Mouse (Mus musculus) embryonic facial prominence, embryonic 15.5 days (tissue): Measurements from ENCODE around the gene Tnrc6b. TPM values are rescaled to one million over a fixed set of nuclear protein-coding genes. Genes with fewer than 3 reads are reported as not detected.
"Not testable (repeated sequence)": the region's sequence is repeated elsewhere in the genome, so short reads cannot be mapped to it uniquely, and the experiment has no call there.

ENCODE experiments used
- ATAC-seq: fragments of 200-750 bp; cut with Nextera tagmentation; 2 replicates; pipeline ENCODE4 v1.8.0; 2017; ENCODE audit warnings: low read depth, moderate TSS enrichment; ENCODE audit not compliant: insufficient number of reproducible peaks, low FRiP score, low TSS enrichment
- H3K27ac ChIP-seq: fragments of 300-500 bp; sonication (generic); replicated peaks from 2 replicates; pipeline ENCODE4 v1.5.1; 2015; ENCODE audit warnings: mild to moderate bottlenecking, inconsistent platforms
- H3K27me3 ChIP-seq: fragments of 300-500 bp; sonication (generic); 2 replicates; pipeline ENCODE4 v1.6.1; 2015; ENCODE audit warnings: inconsistent platforms
- H3K36me3 ChIP-seq: fragments of 300-500 bp; sonication (generic); 2 replicates; pipeline ENCODE4 v1.6.1; 2015; ENCODE audit warnings: mild to moderate bottlenecking, inconsistent platforms
- H3K4me1 ChIP-seq: fragments of 300-500 bp; sonication (generic); 2 replicates; pipeline ENCODE4 v1.6.1; 2015; ENCODE audit warnings: inconsistent platforms
- H3K4me2 ChIP-seq: fragments of 300-500 bp; sonication (generic); replicated peaks from 2 replicates; pipeline ENCODE4 v1.6.1; 2015; ENCODE audit warnings: mild to moderate bottlenecking, inconsistent platforms
- H3K4me3 ChIP-seq: fragments of 300-500 bp; sonication (generic); replicated peaks from 2 replicates; pipeline ENCODE4 v1.5.1; 2015; ENCODE audit warnings: mild to moderate bottlenecking, inconsistent platforms
- H3K9ac ChIP-seq: fragments of 300-500 bp; sonication (generic); 2 replicates; pipeline ENCODE4 v1.6.1; 2015; ENCODE audit warnings: inconsistent platforms
- H3K9me3 ChIP-seq: fragments of 300-500 bp; sonication (generic); replicated peaks from 2 replicates; pipeline ENCODE4 v1.6.1; 2016; ENCODE audit warnings: inconsistent platforms
- WGBS: fragments of 180-500 bp; shearing (Covaris S2); methylation state at CpG from one replicate; pipeline ENCODE4 v1.1.7; 2015; 5-methylcytosine and 5-hydroxymethylcytosine counted together
- polyA plus RNA-seq: library from polyadenylated mRNA; unstranded; fragments of >200 nt; fragmentation: Nextera tagmentation; extraction: Ambion mirVana; gene quantifications from 2 replicates; pipeline ENCODE4 v1.2.1, GENCODE M21; 2015

Tnrc6b gene
- polyA plus RNA-seq, 1 experiment from 2014 or later, result 23.9 TPM

DNA sequence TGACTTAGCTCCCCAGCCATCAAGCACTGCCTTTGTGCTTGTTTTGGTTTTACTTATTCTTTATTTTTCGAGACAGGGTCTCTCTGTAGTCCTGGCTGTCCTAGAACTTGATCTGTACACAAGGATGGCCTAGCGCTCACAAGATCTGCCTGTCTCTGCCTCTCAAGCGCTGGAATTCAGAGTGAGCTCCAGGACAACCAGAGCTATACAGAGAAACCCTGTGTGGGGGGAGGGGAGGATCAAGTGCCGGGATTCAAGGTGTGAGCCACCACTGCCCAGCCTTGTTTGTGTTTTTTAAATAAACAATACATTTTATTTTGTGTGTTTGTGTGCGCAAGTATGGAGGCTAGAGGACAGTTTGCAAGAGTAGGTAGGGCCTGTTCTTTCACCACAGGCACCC lies 141.0 kb downstream of the Tnrc6b start:
- WGBS, result 96% methylated on average over 5 of the region's 5 CpGs
- Histone ChIP-seq H3K27ac (no peak overlapping the region), H3K9me3 (no peaks in the 10 kb centered on the region), H3K4me3 (no peak overlapping the region), H3K9ac (no peak overlapping the region), H3K4me1 (peaks cover 17% of the 10 kb centered on the region; the same call in 1 of the 2 replicates), H3K36me3 (no peaks in the 10 kb centered on the region), H3K4me2 (no peak overlapping the region), H3K27me3 (no peaks in the 10 kb centered on the region)
- no peak for ATAC-seq

DNA sequence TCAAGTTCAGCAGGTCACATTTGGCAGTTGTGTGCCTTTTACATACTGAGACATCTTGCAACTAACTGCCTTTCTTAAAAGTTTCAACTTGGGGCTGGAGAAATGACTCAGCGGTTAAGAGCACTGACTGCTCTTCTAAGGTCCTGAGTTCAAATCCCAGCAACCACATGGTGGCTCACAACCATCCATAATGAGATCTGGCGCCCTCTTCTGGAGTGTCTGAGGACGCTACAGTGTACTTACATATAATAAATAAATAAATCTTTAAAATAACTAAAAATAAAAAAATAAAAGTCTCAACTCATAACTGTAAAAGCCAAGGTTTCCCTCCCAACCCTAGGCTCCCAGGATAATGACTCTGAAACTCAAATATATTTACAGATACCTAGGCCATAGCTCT lies 141.4 kb downstream of the Tnrc6b start:
- not testable (repeated sequence) for H3K9me3 ChIP-seq, ATAC-seq, H3K27me3 ChIP-seq, H3K4me3 ChIP-seq, H3K36me3 ChIP-seq, H3K9ac ChIP-seq, H3K27ac ChIP-seq, H3K4me2 ChIP-seq
- peaks cover 14% of the 10 kb centered on the region; the same call in 1 of the 2 replicates for H3K4me1 ChIP-seq
- WGBS, result 89% methylated on average over 3 of the region's 3 CpGs

DNA sequence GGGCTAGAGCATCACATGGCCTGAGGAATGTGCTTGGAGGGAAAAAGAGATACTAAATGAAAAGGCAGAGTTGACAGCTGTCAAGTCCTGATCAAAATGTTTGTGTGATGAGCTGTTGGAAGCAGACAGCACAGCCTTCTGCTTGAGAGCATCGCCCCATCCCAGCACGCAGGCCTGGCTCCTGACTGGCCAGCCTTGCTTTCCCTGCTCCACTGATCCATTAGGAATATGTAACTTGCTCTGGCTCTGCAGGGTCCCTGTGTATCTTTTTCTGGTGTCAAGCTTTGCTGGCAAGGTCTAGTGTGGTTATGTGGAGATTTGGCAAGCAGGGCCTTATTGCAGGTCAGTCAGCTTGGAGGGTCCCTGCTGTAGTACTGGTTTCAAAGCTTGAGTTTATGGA lies 148.3 kb downstream of the Tnrc6b start:
- ATAC-seq, result no peak
- Histone ChIP-seq H3K4me1 (0 out of 2 replicates have a peak, but pooled peaks cover 5% of the 10 kb centered on the region), H3K27me3 (no peaks in the 10 kb centered on the region), H3K9ac (no peak overlapping the region), H3K4me2 (no peak overlapping the region), H3K9me3 (no peaks in the 10 kb centered on the region), H3K36me3 (no peaks in the 10 kb centered on the region), H3K27ac (no peak overlapping the region), H3K4me3 (no peak overlapping the region)
- WGBS, result 67% methylated on average over 2 of the region's 2 CpGs

DNA sequence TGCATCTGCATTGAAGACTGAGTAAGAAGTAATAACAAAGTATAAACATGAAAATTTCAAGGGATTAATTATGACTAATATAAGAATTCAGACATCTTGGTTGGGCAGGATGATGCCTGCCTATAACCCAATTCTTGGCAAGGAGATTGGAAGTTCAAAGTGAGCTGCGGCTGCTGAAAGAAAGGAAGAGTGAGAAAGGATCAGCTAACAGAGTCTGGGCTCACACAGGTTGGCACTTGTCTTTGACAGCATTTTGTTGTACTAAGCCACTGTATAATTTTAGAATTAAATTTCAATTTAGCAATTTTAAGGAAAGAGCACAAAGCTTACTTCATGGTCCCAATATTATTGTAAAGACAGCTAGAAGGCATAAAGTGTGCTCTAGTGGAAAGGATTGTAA lies 150.2 kb downstream of the Tnrc6b start:
- H3K4me1 ChIP-seq, result 0 out of 2 replicates have a peak, but pooled peaks cover 5% of the 10 kb centered on the region
- H3K9me3 ChIP-seq, result no peaks in the 10 kb centered on the region
- ATAC-seq, result no peak
- H3K27ac ChIP-seq, result no peak overlapping the region
- no peaks in the 10 kb centered on the region for H3K27me3 ChIP-seq
- no peak overlapping the region for H3K4me3 ChIP-seq
- no peak overlapping the region for H3K9ac ChIP-seq
- 0 out of 2 replicates have a peak, but pooled peaks cover 2% of the 10 kb centered on the region for H3K36me3 ChIP-seq
- WGBS, result 67% methylated on average over 1 of the region's 1 CpGs
- H3K4me2 ChIP-seq, result no peak overlapping the region

DNA sequence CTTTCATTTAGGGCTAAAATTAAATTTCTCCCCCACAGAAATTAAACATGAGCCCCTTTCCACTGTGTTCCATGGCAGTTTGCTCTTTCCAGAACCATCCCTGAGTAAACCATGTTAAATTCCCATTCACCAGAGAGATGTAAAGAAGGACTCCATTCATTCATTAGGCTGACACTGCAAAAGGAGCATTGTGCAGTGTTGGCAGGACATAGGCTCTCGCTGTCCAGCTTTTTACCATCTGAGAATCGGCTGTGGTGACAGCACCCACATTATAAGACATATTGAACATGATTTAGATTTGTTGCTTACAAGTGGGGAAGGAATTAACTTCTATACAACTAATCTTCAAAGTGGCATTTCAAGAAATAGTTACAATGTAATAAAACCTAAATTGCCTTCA lies 150.9 kb downstream of the Tnrc6b start:
- 49% methylated on average over 2 of the region's 2 CpGs for WGBS

DNA sequence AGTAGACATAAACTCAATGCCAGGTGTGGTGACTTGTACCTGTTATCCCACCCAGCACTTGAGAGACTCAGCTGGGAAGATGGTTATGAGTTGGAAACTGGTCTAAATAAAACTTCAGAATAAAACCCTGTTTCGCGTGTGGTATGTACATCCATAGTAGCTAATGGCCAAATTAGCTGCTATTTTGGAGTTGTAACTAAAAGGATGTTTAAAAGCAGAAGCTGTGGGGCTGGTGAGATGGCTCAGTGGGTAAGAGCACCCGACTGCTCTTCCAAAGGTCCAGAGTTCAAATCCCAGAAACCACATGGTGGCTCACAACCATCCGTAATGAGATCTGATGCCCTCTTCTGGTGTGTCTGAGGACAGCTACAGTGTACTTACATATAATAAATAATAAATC lies 157.5 kb downstream of the Tnrc6b start:
- H3K27me3 ChIP-seq, H3K4me1 ChIP-seq, H3K4me2 ChIP-seq, H3K4me3 ChIP-seq, ATAC-seq, H3K27ac ChIP-seq, H3K9ac ChIP-seq, H3K36me3 ChIP-seq, H3K9me3 ChIP-seq: not testable (repeated sequence)
- 96% methylated on average over 4 of the region's 4 CpGs for WGBS

More for the DNA sequence above, 150.9 kb downstream of the Tnrc6b start:
- Histone ChIP-seq H3K4me1 (0 out of 2 replicates have a peak, but pooled peaks cover 5% of the 10 kb centered on the region), H3K27ac (no peak overlapping the region; the same call in 1 of the 2 replicates), H3K9me3 (no peaks in the 10 kb centered on the region), H3K36me3 (0 out of 2 replicates have a peak, but pooled peaks cover 2% of the 10 kb centered on the region), H3K4me3 (no peak overlapping the region), H3K27me3 (no peaks in the 10 kb centered on the region), H3K4me2 (no peak overlapping the region), H3K9ac (no peak overlapping the region)
- ATAC-seq, result no peak

DNA sequence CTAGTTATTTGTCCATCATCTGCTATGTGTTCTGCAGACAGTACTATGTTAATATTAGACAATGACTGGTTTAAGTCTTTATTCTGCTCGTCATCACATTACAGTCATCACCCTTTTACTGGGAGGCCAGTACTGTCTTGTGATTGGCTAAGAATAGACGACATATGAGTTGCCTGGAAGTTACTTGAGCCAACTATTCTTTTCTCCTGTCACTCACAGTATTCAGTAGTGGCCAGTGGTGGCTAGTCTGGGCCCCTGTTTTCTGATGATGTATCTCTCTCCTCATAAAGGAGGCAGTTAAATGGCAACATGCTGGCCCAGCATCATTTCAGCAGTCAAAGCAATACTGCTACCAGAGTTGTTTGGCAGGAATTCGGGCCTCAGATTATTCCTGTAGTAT lies 163.6 kb downstream of the Tnrc6b start:
- no peak overlapping the region for H3K4me3 ChIP-seq
- H3K36me3 ChIP-seq, result peaks cover 32% of the 10 kb centered on the region
- H3K9ac ChIP-seq, result no peak overlapping the region
- WGBS, result 81% methylated on average over 3 of the region's 3 CpGs
- H3K27me3 ChIP-seq, result no peaks in the 10 kb centered on the region
- no peaks in the 10 kb centered on the region for H3K9me3 ChIP-seq
- no peaks in the 10 kb centered on the region for H3K4me1 ChIP-seq
- no peak overlapping the region for H3K27ac ChIP-seq
- no peak overlapping the region for H3K4me2 ChIP-seq
- ATAC-seq, result no peak

DNA sequence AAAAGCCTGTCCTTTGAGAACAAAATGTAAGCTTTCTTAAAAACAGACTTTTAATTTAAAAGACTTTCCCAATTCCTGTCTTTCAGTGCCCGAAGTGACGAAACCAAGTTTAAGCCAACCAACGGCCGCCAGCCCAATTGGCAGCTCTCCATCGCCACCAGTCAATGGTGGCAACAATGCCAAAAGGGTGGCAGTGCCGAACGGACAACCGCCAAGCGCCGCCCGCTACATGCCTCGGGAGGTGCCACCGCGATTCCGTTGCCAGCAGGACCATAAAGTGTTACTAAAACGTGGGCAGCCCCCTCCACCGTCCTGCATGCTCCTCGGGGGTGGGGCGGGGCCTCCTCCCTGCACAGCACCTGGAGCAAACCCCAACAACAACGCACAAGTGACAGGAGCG lies 165.1 kb downstream of the Tnrc6b start:
- H3K4me3 ChIP-seq, result no peak overlapping the region
- H3K4me1 ChIP-seq, result no peaks in the 10 kb centered on the region
- WGBS, result 81% methylated on average over 21 of the region's 21 CpGs
- no peak for ATAC-seq
- H3K27me3 ChIP-seq, result no peaks in the 10 kb centered on the region
- no peak overlapping the region for H3K9ac ChIP-seq
- H3K4me2 ChIP-seq, result no peak overlapping the region
- no peaks in the 10 kb centered on the region for H3K9me3 ChIP-seq
- H3K36me3 ChIP-seq, result peaks cover 46% of the 10 kb centered on the region
- H3K27ac ChIP-seq, result no peak overlapping the region

DNA sequence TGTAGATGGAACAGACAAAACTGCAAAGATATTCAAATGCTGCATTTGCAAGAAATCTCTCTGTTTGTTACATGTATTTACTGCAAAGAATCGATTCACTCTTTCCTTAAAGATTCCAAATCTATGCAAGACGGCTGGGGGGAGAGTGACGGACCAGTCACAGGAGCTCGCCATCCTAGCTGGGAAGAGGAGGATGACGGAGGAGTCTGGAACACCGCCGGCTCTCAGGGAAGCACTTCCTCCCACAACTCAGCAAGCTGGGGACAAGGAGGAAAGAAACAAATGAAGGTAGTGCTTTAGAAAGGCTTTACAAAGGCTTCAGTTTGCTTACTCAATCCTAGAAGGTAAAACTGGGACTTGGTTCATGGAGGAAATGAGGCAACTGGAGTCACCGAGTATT lies 173.0 kb downstream of the Tnrc6b start:
- peaks cover 73% of the 10 kb centered on the region for H3K36me3 ChIP-seq

DNA sequence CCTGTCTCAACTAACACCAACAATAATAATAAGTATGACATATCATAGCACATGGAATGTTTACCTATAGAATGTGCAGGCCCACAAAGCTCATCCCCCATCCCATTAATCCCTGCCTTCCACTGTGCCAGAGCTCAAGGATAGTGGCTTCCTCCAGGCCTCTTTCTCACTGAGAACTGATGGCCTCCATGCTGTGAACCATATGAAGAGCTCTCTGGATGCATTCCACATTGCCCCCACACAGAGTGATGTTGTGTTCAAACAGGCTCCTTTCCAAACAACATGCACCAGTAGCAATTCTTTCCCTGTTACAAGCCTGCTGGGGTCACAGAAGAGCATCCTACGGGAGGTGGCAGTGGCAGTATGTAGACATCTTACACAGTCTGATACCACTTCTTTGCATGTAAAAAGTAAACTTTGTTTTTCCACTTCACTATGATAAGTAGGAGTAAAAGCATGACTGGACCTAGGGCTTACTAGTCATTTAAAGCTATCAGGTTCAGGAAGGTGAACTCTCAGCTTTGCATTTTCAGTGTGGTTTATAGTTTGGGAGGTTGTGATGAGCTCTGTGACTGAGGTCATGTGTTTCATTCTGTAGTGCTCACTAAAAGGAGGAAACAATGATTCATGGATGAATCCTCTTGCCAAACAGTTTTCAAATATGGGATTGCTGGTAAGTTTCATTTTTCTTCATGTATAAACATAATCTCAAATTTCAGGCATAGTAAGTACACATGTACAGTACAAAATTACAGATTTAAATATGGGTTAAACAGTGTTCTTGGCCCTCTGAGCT lies 175.4 kb downstream of the Tnrc6b start:
- H3K27ac ChIP-seq, result no peak overlapping the region
- no peak overlapping the region for H3K4me2 ChIP-seq
- H3K4me1 ChIP-seq, result no peaks in the 10 kb centered on the region
- peaks cover 66% of the 10 kb centered on the region for H3K36me3 ChIP-seq
- H3K27me3 ChIP-seq, result no peaks in the 10 kb centered on the region
- H3K4me3 ChIP-seq, result no peak overlapping the region
- no peak for ATAC-seq
- 97% methylated on average over 1 of the region's 1 CpGs for WGBS
- no peak overlapping the region for H3K9ac ChIP-seq
- H3K9me3 ChIP-seq, result no peaks in the 10 kb centered on the region

More for the DNA sequence above, 173.0 kb downstream of the Tnrc6b start:
- H3K9ac ChIP-seq, result no peak overlapping the region
- no peak for ATAC-seq
- 88% methylated on average over 8 of the region's 8 CpGs for WGBS
- no peaks in the 10 kb centered on the region for H3K4me1 ChIP-seq
- H3K27ac ChIP-seq, result no peak overlapping the region
- H3K27me3 ChIP-seq, result no peaks in the 10 kb centered on the region
- no peak overlapping the region for H3K4me3 ChIP-seq
- H3K9me3 ChIP-seq, result no peaks in the 10 kb centered on the region
- no peak overlapping the region for H3K4me2 ChIP-seq

DNA sequence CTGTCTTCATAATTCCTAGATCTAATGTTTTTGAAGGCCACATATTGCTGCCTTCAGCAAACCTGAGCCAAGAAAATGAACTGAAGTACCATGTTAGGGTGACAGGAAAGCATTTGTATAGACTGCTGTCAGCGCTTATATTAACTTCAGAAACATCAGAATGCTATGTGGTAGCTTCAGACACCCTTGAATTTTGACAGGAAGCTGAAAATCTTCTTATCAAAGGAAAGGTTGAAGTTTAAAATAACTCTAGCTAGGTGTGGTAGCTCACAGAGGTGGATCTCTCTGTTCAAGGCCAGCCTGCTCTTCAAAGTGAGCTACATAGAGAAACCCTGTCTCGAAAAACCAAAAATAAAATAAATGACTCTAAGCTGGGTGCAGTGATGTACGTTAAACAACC lies 181.2 kb downstream of the Tnrc6b start:
- H3K9me3 ChIP-seq, result no peaks in the 10 kb centered on the region
- H3K36me3 ChIP-seq, result peaks cover 67% of the 10 kb centered on the region
- WGBS, result 84% methylated on average over 3 of the region's 3 CpGs
- no peaks in the 10 kb centered on the region for H3K4me1 ChIP-seq
- no peaks in the 10 kb centered on the region for H3K27me3 ChIP-seq
- no peak for ATAC-seq
- no peak overlapping the region for H3K4me3 ChIP-seq
- no peak overlapping the region for H3K27ac ChIP-seq
- no peak overlapping the region for H3K4me2 ChIP-seq
- H3K9ac ChIP-seq, result no peak overlapping the region

DNA sequence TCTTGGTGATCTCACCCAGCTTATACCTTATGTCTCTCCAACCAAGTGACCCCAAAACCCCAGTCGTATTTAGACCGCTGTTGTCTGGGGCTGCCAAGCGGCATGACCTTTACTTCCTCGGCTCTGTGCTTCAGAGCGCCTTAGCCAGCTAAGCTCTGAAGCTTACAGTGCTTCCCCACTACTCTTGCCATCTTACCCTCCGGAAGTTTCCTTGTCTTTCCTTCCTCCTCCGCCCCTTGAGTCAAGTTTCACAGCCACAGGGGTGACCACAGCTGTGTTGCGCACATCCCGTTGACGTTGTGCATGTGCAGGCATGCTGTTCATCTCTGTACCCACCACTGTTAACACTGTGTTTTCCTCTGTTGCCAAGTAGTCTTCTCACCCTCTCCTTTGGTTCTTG lies 185.6 kb downstream of the Tnrc6b start:
- peaks cover 66% of the 10 kb centered on the region for H3K36me3 ChIP-seq
- no peak for ATAC-seq

More for the DNA sequence above, 185.6 kb downstream of the Tnrc6b start:
- H3K4me2 ChIP-seq, result no peak overlapping the region
- 75% methylated on average over 10 of the region's 10 CpGs for WGBS
- H3K27me3 ChIP-seq, result no peaks in the 10 kb centered on the region
- no peak overlapping the region for H3K27ac ChIP-seq
- no peak overlapping the region for H3K9ac ChIP-seq
- H3K4me1 ChIP-seq, result no peaks in the 10 kb centered on the region
- no peaks in the 10 kb centered on the region for H3K9me3 ChIP-seq
- no peak overlapping the region for H3K4me3 ChIP-seq
